Mouse (Mus musculus): ENCODE measurements around the gene Tdpoz2. TPM values are rescaled to one million over a fixed set of nuclear protein-coding genes. Genes with fewer than 3 reads are reported as not detected.
"Not testable (repeated sequence)": the region's sequence is repeated elsewhere in the genome, so short reads cannot be mapped to it uniquely, and the experiment has no call there.

Tdpoz2 gene
- not detected in 2 replicates for polyA plus RNA-seq (2015; fragmentation: Nextera tagmentation; extraction: Ambion mirVana)

DNA sequence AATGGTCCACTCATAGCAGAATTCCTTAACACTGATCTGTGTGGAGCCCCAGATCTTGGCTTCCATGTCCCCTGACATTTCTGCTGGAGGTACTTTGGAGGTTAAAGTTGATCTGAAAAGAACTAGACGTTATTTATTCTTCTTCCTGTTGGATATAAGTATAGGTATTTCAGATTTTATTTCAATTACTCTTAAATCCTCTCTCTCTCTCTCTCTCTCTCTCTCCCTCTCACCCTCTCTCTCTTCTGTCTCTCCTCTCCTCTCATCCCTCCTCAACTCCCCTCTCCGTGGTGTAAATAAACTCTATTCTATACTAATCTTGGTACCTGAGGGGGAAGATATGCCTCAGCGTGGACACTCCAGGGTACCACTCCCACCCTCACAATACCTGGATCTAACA lies at the start of gene Tdpoz2:
Tdpoz2 (minus strand) TSS at position 101 of the 400 bp plus-strand sequence.
- 67% methylated on average over 3 of the region's 3 CpGs for WGBS
- Histone ChIP-seq H3K4me1 (replicated peaks) (no peaks in the 10 kb centered on the region), H3K27ac (no peak within 1 kb of the TSS), H3K9ac (no peak within 1 kb of the TSS), H3K9me3 (replicated peaks) (no peaks in the 10 kb centered on the region), H3K27me3 (no peaks in the 10 kb centered on the region), H3K4me3 (no peak within 1 kb of the TSS), H3K36me3 (no peaks in the 10 kb centered on the region), H3K4me2 (no peak within 1 kb of the TSS)
- no peak for ATAC-seq (replicated peaks; ENCODE audit: insufficient number of reproducible peaks, insufficient read depth, low FRiP score, low read depth)

DNA sequence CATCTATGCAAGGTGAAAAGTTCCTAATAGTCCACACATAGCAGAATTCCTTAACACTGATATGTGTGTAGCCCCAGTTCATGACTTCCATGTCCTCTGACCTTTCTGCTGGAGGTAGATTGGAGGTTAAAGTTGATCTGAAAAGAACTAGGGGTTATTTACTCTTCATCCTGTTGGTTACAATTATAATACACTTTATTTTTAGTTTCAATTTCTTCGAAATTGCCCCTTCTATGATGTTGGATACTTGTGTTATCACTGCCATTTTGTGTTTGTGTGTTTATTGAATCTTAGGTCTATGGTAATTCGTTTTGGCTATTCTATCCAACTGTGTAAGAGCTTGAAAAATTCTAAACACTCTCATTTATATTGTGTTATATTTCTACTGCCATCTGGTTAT lies 40.5 kb upstream of the Tdpoz2 start, which contains the start of gene Gm37596:
Gm37596 (minus strand) TSS at position 101 of the 400 bp plus-strand sequence.
- not testable (repeated sequence) for H3K36me3 ChIP-seq; ATAC-seq (replicated peaks; ENCODE audit: insufficient number of reproducible peaks, insufficient read depth, low FRiP score, low read depth); H3K4me2 ChIP-seq; H3K27ac ChIP-seq; H3K27me3 ChIP-seq; H3K9ac ChIP-seq; H3K9me3 ChIP-seq (replicated peaks); H3K4me1 ChIP-seq (replicated peaks); H3K4me3 ChIP-seq
- 56% methylated on average over 1 of the region's 2 CpGs for WGBS

DNA sequence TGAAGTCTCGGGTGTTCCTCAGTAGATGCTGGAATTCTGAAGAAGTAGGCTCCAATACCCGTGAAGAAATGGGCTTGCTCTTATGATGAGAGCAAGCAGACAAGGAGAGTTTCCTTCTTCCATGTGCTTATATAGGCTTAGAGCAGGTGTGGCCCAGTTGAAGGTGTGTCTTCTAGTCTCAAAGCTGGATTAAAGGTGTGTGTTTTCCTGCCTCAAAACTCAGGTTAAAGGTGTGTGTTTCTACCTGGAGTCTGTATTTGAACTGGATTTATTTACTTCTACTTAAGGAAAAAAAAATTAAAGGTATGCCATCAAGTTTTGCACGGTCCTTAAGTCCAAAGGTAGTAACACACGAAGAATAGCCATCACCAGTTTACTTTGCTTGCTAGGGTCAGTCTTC lies 23.7 kb upstream of the Tdpoz2 start, which contains the start of gene Tdpoz1:
Tdpoz1 (minus strand) TSS at position 101 of the 400 bp plus-strand sequence.
- not testable (repeated sequence) for H3K4me2 ChIP-seq; ATAC-seq (replicated peaks; ENCODE audit: insufficient number of reproducible peaks, insufficient read depth, low FRiP score, low read depth); H3K9ac ChIP-seq; H3K27me3 ChIP-seq; H3K4me3 ChIP-seq; H3K4me1 ChIP-seq (replicated peaks); H3K9me3 ChIP-seq (replicated peaks); H3K27ac ChIP-seq; H3K36me3 ChIP-seq
- WGBS, result 63% methylated on average over 3 of the region's 4 CpGs

DNA sequence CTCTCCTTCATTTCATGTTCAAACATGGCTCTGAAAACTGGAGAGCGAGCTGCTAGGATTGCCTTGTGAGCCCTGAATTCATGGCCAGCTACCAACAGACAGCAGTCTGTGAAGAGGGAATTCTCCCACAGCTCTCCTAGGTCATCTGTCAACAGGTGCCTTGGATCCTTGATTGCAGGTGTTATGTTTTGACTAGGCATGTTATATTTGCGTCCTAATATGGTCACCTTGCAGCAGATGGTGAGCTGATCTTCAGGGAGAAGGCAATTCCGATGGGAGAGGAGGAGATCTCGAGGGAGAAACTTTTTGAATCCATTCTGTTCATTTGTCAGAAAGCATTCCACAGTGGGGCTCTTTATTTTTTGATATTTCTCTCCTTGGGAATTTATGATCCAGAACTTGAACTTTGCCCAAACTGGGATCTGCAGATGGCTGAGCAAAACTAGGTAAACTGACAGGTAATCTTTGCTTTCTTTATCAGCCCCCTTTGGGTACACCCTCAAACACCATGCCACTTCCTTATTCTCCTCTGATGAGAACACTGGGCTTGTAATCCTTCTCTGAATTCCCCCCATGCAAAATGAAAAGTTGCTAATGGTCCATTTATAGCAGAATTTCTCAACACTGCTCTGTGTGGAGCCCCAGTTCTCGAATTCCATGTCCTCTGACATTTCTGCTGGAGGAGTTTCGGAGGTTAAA lies 18.5 kb upstream of the Tdpoz2 start:
- not testable (repeated sequence) for ATAC-seq (replicated peaks; ENCODE audit: insufficient number of reproducible peaks, insufficient read depth, low FRiP score, low read depth)
- 80% methylated on average over 5 of the region's 6 CpGs for WGBS

DNA sequence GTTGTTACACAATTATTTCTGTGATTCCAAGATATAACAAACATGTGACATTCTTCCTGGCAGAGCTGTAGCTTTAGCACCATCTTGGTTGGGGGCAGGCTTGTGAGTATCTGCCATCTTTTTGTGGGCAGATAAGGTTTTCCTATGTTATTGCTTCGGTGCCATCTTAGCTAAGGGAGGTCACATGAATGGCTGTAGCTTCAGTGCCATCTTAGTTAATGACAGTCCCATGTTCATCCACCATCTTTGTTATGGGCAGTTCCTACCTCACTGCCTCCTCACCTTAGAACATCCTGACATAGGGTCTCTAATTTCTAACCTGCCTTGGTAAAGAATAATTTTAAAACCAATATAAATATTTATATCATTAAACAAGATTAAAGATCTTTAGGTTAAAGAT lies 1.8 kb upstream of the Tdpoz2 start:
- no peak overlapping the region for H3K9ac ChIP-seq
- H3K27me3 ChIP-seq, result no peaks in the 10 kb centered on the region
- H3K9me3 ChIP-seq (replicated peaks), result no peaks in the 10 kb centered on the region
- H3K4me2 ChIP-seq, result no peak overlapping the region
- H3K4me1 ChIP-seq (replicated peaks), result no peaks in the 10 kb centered on the region
- H3K27ac ChIP-seq, result no peak overlapping the region
- no peaks in the 10 kb centered on the region for H3K36me3 ChIP-seq
- ATAC-seq (replicated peaks; ENCODE audit: insufficient number of reproducible peaks, insufficient read depth, low FRiP score, low read depth), result no peak
- H3K4me3 ChIP-seq, result no peak overlapping the region
- 62% methylated on average over 1 of the region's 1 CpGs for WGBS

More for the DNA sequence above, 18.5 kb upstream of the Tdpoz2 start:
- H3K9ac ChIP-seq; H3K4me2 ChIP-seq; H3K27ac ChIP-seq; H3K36me3 ChIP-seq; H3K9me3 ChIP-seq (replicated peaks); H3K27me3 ChIP-seq; H3K4me3 ChIP-seq; H3K4me1 ChIP-seq (replicated peaks): not testable (repeated sequence)

DNA sequence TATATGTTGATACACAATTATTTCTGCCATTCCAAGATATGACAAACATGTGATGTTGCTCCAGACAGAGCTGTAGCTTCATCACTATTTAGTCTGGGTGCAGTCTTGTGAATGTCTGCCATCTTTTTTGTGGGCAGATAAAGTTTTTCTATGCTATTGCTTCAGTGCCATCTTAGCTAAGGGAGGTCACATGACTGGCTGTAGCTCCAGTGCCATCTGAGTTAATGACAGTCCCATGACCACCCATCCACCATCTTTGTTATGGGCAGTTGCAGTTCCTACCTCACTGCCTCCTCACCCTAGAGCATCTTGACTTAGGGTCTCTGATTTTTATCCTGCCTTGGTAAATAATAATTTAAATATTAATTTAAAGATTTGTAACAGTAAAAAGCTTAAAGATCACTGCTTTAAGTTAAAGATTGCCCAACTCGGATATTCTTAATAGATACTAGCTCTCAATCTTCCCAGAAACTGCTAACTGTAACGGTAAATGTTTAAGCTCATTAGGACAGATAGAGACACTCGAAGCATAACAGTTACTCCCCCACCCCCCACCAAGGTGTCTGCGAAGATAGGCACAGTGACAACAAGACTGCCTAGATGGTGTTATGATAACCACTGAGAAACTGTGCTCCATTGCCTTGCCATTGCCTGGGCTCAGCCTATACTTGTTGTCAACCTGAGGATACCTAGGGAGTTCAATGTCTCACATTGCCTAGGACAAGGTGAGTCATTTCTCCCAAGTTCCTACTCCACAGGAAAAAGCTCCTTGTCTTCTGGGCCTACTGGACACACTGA lies 21.4 kb downstream of the Tdpoz2 start:
- H3K27ac ChIP-seq; H3K9ac ChIP-seq; H3K9me3 ChIP-seq (replicated peaks); H3K27me3 ChIP-seq; H3K4me2 ChIP-seq; ATAC-seq (replicated peaks; ENCODE audit: insufficient number of reproducible peaks, insufficient read depth, low FRiP score, low read depth); H3K36me3 ChIP-seq; H3K4me1 ChIP-seq (replicated peaks); H3K4me3 ChIP-seq: not testable (repeated sequence)
- 63% methylated on average over 4 of the region's 4 CpGs for WGBS

DNA sequence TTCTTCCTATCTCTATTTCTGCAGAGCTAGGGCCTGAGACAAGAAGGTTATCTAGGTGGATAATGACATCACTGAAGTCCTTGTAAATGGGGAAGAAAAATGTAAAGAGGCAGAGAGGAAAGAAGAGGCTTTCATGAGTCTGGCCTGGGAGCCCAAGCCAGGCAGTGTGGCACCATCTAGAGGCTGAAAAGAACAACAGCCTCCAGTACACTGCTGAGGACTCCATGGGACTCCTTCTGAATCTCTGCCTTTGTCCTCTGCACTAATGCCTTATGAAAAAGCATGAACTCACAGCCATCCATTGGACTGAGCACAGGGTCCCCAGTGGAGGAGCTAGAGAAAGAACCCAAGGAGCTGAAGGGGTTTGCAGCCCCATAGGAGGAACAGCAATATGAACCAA lies 43.5 kb downstream of the Tdpoz2 start:
- H3K27me3 ChIP-seq; H3K36me3 ChIP-seq; ATAC-seq (replicated peaks; ENCODE audit: insufficient number of reproducible peaks, insufficient read depth, low FRiP score, low read depth); H3K4me2 ChIP-seq; H3K4me3 ChIP-seq; H3K9me3 ChIP-seq (replicated peaks); H3K27ac ChIP-seq; H3K9ac ChIP-seq; H3K4me1 ChIP-seq (replicated peaks): not testable (repeated sequence)

DNA sequence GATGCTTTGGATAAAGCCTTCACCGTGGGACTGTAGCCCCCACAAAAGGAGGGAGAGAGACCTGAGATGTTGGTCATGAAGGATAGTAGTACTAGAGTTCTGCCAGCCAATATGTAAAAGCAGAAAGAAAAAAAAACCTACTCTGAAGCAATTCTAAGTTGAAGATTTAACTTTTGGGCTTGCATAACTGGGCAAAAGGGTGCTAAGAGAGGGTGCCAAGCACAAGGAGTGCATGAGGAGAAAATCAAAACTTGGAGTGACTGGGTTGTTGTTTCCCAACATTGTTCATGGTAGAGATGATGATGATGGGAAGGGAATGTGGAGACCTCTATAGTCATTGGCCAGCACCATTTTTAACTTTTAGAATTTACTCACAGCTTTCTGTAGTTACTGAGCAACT lies 50.6 kb downstream of the Tdpoz2 start:
- ATAC-seq (replicated peaks; ENCODE audit: insufficient number of reproducible peaks, insufficient read depth, low FRiP score, low read depth), result no peak
- WGBS, result 76% methylated on average over 1 of the region's 1 CpGs
- H3K27me3 ChIP-seq, result no peaks in the 10 kb centered on the region
- no peaks in the 10 kb centered on the region for H3K36me3 ChIP-seq
- no peak overlapping the region for H3K27ac ChIP-seq
- no peak overlapping the region for H3K4me2 ChIP-seq
- H3K9me3 ChIP-seq (replicated peaks), result no peaks in the 10 kb centered on the region
- H3K4me3 ChIP-seq, result no peak overlapping the region
- no peak overlapping the region for H3K9ac ChIP-seq
- H3K4me1 ChIP-seq (replicated peaks), result peaks cover 6% of the 10 kb centered on the region

Other genes starting within 250 kb of the Tdpoz2 start
- 0.53 and 0.67 TPM in 2 replicates for gene Tchh, start 210.4 kb downstream of the Tdpoz2 start, polyA plus RNA-seq (2015; fragmentation: Nextera tagmentation; extraction: Ambion mirVana)
- not detected in 2 replicates for gene Tchhl1, start 183.9 kb downstream of the Tdpoz2 start, polyA plus RNA-seq (2015; fragmentation: Nextera tagmentation; extraction: Ambion mirVana)
- gene S100a11, start 132.2 kb downstream of the Tdpoz2 start, polyA plus RNA-seq (2015; fragmentation: Nextera tagmentation; extraction: Ambion mirVana), result 878 and 910 TPM in 2 replicates
- 249 and 250 TPM in 2 replicates for gene S100a10, start 97.6 kb downstream of the Tdpoz2 start, polyA plus RNA-seq (2015; fragmentation: Nextera tagmentation; extraction: Ambion mirVana)
- not detected in 2 replicates for gene Tdpoz1, start 23.6 kb upstream of the Tdpoz2 start, polyA plus RNA-seq (2015; fragmentation: Nextera tagmentation; extraction: Ambion mirVana)
- gene Gm37596, start 40.4 kb upstream of the Tdpoz2 start, polyA plus RNA-seq (2015; fragmentation: Nextera tagmentation; extraction: Ambion mirVana), result not detected in 2 replicates
- gene Gm5773, start 120.3 kb upstream of the Tdpoz2 start, polyA plus RNA-seq (2015; fragmentation: Nextera tagmentation; extraction: Ambion mirVana), result not detected in 2 replicates
- gene Tdpoz4, start 143.7 kb upstream of the Tdpoz2 start, polyA plus RNA-seq (2015; fragmentation: Nextera tagmentation; extraction: Ambion mirVana), result not detected in 2 replicates
- gene Tdpoz3, start 173.3 kb upstream of the Tdpoz2 start, polyA plus RNA-seq (2015; fragmentation: Nextera tagmentation; extraction: Ambion mirVana), result not detected in 2 replicates